Mouse (Mus musculus) erythroblast, embryonic 14.5 days (primary cell): ENCODE data around the gene Ints11.

Source experiments
- GATA1 ChIP-seq: IDR thresholded peaks from 2 replicates; pipeline ENCODE4 v1.6.1; 2012; ENCODE audit warnings: low read length, inconsistent platforms, mixed read lengths
- TAL1 ChIP-seq: IDR thresholded peaks from 3 replicates; pipeline ENCODE4 v1.6.1; 2012; ENCODE audit warnings: low read length, inconsistent platforms, mixed read lengths

DNA sequence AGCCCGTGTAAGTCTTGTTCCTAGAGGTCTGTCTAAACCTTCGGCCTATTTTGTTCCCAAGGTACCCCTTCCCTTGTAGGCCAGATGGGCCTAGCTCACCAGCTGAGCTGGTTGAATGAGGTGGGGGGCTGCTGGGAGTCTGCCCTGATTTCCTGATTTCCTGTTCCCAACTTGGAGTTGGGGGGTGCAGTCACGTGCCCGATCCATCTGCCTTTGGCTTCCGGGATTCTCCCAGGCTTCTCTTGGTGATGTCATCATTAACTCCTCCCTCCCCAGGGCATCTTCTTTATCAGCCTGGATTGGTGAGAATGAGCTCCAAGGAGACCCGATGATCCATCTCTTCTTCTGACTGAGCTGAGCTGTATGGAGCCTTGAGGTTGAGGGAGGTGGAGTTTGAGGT is 25.9 kb downstream of the Ints11 start:
- TF ChIP-seq TAL1 (no peak), GATA1 (no peak)
